Mouse (Mus musculus): Measurements from ENCODE around the gene Ptprq.

Ptprq gene

DNA sequence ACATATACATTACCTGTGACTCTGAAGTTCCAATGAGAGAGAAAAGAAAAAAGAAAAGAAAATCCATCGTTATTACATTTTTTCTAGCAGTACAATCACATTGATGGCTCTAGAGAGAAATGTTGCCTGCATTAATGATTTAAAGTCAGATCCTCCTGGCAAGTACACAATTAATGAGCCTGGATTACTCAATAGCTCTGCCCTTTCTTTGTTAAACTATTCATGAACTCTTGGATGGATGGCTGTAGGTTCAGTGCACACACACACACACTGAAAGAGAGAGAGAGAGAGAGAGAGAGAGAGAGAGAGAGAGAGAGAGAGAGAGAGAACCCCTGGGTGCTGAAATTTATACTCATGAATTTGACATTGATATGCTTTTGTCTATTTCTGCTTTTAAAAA, at the start of gene Ptprq:
Gene Ptprq (minus strand): TSS at position 246 of the 400 bp plus-strand sequence.
- DNase-seq, result no peak

DNA sequence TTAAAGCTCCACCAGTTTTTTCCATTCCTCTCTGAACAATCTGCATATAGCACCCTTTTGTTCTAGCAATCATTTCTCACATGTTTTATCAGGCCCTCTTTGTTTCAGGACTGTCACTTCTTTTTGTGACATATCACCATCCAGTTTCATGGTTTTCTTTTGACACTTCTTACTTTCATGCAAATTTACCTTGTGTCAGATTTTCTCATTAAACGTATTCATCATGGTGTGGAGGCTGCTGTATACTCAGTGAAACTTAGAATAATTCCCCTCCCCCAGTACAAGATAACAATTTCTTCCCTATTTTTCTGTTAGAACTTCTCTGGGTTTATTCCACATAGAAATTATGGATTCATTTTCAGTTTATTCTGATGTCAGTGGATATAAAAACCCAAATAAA, 39.8 kb upstream of the Ptprq start:
- DNase-seq, result no peak

DNA sequence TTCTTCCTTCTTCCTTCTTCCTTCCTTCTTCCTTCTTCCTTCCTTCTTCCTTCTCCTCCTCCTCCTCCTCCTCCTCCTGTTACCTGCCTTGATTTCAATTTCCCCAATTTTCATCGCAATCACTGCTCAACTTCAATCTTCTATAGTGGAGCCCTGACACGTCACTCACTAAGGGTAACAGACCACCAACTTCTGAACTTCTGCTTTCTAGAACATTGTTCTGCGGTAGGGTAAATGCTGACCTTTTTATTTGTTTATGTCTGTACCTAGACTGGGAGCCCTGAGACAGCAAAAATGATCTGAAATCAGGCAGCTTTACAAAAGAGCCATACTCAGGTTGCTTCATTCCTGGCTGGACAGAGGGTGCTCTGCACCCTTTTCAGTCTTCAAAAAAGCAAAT, 33.6 kb upstream of the Ptprq start:
- no peak for DNase-seq

DNA sequence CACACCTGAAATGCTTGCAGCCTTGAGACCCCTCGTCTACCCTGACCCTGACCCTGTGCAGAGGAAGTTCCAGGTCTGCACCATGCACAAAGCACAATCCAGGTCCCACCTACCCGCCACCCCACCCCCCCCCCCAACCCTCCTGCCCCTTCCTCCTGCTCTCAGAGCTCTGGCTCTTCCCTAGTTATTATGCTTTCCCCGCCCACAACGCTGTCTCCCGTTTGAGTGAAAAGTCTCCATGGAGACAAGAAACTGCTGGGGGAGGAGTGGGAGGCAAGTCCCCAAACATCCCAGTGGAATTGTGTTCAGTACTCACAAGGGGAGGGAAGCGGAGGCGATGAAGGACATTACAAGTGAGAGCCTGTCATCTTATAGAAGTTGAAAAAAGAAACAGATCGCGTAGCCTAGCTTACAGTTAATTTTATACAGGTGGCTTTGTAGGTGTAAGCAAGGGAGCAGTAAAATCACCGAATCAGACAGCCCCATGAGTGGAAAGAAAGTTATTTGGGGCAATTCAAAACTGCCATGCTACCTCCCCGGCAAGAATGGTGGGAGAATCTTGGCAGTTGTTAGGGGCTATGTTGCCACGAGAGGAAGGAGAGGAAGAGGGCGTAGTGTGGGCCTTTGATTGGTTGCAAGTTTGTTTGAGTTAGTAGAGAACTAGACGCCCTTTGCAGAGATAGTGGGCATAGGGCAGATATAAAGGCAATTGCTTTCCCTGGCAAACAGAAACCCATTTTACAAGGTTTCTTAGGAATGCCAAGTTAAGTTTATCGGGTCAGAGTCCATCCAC, 32.7 kb upstream of the Ptprq start:
- DNase-seq, result no peak

DNA sequence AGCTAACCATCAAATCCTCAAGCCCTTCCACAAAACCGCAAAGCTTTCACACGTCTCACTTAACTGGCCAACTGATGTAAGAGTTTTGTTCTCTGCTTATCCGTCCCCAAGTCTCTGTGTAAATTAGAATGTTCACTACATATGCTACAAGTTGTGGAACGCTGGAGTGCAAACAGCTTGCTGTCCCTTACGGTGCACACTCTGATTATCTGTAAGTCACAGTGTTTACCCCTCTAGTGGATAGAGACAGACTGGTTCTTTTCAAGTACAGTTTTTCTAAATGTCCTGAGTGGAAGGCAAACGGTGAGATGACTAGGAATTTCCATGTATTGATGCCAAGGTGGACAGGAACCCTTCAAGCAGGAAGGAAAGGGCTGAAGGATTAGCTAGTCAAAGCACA, 32.1 kb upstream of the Ptprq start:
- DNase-seq, result no peak

DNA sequence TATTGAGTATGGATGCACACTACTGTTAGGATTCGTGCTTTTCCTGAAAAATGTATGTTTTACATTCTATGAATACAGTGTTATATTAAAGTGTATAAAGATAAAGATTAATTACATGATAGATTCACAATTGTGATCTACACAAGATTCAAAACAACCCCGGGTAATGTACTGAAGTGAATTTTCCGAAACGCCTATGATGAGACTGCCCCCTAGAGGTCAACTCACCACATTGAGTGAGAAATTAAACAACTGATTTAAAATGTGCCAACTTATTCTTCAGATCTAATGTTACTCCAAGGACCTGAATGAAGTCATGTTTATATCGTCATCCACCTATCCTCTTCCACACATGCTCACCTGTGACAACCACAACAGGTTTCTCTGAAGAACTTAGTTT, 27.7 kb upstream of the Ptprq start:
- DNase-seq, result peak; percentile 47

DNA sequence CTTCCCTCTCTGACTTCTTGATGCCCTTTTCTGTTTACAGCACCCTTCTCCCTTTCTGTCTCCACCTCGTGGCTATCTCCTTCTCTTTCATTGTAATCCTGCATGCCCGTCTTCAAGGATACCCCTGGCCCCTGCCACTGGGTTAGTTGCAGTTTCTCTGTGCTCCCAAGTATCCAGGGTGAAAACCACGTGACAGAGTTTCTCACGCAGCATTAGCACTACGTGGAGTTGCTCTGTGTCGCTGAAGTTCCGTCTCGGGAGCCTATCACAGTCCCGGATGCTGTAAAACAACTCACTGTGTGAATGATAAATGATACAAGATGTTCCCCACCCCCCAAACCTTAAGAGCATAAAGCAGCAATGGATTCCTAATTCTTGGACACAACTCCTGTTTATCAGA, 26.9 kb upstream of the Ptprq start:
- peak; percentile 3 for DNase-seq

DNA sequence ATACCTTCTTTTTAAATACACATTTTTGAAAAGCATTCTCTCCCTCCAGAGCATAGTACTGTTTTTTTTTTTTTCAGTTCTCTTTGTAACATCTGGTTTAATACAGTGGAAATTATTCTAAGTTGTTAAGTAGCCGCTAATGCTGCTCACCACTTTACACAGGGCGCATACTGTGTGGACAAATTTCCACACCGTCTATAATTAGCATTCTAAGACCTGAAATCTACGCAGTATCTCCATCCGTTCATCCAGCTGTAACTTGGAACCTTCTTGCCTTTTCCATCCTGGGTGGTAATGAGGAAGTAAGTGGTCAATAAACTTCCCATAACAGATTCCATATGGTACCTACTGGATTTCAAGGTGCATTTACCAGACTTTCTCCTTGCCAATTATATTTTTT, 20.0 kb upstream of the Ptprq start:
- no peak for DNase-seq

DNA sequence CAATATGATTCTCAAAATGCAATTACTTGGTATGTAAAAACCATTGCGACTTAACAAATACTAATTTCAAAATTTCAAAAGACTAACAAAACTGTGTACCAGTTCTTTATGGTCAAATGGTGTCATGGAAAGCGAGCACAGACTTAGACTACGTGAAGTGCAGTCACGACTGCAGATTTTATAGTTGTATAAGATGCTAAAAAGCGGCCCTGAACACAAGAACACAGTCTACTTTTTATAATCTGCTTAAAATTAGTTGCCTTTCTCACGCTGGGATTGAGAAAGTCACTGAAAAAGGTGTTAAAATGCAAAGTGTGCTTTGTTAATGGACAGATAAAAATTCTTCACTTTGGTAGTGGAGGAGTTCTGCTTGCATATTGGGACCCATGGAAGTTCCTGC, 17.9 kb upstream of the Ptprq start:
- no peak for DNase-seq

DNA sequence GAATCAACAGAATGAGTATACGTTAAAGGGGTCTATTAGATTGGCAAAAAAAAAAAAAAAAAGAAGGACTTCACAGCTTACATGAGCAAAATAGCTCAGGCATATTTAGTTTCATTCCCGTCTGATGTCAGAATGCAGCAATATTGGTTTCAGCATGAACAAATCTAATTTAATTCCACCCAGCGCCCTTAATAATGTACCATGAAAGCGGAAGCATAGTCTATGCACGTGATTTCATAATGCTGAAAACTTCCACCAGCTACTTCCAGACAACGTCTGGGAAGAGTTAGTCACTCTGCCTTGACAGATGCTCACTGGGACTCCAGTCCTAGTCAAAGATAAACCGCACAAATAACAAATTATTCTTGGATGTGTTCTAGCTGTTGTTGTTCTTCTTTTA, 15.6 kb upstream of the Ptprq start:
- DNase-seq, result no peak

DNA sequence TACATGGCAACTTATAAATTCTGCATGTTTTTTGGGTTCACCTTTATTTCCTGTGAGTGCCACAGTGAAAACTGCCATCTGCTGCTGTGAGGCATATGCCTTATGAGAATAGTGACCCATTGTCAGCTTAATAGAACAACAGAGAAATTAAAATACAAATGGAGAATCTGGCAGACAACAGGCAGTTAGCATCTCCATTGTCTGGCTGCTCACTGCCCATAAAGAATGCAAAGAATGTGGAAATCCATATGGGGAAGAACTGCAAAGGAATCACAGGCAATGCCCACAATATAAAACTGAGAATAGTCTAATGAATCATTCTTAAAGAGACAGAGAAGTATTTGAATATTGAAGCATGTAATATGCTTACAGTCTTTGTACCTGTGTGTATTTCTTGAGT, 14.5 kb upstream of the Ptprq start:
- DNase-seq, result no peak

DNA sequence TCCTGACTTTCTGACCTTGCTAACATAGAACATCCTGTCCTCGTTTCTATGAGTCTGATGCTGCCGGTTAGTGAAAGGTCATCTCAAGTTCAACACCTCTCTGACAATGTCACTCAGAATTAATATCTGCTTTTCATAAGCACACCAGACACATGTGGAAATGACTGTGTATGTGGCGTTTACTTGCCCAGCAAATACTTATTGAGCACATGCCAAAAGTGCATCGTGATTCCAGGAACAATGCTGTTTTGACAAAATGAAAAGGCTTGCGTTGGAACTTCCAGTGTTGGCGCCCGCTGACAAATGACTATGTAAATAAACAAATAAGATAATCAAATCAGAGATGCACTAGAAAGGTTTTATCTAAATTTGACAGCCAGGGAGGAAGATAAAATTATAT, 5.8 kb upstream of the Ptprq start:
- DNase-seq, result peak; percentile 14

DNA sequence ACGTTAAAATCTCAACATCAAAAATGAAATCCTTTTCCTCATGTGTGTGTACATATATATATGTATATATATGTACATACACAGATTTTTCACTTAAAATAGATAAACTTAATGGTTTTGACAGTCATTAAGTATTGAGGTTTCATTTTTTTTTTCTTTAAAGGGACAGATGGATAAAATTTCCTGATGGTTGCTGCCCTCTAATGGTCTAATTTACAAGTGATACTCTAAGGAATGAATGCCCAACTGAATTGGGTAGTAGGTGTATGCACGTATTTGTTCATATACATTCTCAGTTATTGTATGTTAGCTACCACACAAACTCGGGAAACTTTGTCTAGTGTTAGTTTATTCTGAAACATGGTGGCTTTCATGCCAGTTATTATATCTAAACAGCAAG, 15.4 kb downstream of the Ptprq start:
- no peak for DNase-seq

DNA sequence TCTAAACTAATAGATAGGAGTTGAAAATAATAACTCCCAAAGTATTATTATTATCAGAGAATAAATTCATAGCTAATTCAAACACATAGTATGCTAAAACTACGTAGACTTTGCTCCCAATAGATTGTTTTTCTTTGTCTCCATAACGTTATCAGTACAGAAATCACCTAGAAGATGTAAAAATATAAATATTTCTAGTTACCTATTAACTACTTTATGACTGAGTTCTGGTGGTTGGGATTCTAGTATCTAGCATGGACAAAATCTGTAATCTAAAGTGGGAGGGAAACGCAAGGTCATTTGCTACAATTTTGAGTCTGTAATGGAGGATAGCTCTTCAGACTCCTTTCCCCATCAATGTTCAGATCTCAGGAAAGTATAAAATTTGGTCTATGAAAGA, 18.9 kb downstream of the Ptprq start:
- DNase-seq, result no peak

DNA sequence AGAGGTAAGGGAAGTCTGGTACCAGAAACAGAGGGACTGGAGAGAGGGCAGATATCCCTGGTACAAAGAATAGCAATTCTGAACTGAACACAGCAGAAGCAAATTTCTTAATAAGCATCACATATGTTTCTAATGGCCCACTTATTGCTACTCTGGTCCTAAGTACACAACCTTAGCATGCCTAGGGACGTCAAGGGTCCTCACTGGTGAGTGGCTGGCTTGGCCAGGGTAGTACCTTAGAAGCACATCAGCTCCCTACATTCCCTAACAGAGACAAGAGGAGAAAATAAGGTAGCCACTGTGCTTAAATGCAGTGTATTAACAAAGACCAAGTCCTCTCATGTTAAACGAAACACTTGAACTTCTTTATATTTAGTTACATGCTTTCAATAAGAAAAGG, 21.1 kb downstream of the Ptprq start:
- no peak for DNase-seq

DNA sequence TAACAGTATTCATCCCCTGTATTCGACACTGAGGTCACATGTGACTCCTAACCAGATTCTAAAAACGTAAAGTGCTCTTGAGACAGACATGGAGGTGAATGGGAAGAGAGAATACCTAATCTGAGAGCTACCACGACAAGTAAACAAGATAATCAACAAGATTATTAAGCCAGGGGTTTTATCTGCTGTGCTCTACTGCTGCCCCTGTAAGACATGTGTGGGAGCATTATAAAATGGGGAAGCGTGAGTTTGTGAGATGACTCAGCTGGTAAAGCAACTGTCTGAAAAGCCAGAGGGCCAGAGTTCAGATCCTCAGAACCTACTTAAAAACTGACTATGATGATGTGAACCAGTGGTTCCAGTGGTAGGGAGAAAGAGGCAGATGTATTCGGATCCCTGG, 22.7 kb downstream of the Ptprq start:
- DNase-seq, result no peak

DNA sequence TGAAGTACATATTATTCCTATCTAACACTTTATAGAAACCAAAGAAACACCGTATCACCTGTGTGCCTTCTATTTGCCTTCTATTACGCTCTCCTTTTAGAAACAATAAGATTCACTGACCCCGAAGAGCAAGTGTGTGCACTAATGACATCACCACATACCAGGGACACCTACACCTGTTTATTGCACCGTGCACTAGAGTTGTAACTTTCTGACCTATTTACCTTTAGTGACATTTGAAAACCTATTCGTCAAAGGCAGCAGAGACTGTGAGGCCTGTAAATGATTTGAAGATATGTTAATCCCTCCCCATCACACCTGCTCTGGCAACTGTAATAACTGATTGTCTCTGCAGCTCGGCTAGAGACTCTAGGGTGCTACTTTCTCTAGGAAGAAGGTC, 32.5 kb downstream of the Ptprq start:
- no peak for DNase-seq

DNA sequence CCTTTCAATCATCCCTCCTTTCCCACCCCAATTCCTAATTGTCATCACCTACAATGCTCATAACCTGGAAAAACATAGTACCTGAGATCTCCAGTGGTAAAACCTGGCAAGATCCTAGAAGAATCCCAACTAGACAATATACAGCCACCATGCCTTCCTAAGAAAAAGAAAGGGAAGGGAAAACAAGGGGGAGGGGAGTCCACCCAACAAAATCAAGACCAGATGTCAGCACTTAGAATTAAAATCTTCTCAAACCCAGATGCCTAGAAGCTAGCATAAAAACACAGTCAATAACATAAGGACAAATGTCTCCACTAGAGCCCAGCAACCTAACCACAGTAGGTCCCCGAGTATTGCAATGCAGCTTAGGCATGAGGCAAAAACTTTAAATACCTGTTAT, 43.9 kb downstream of the Ptprq start:
- DNase-seq, result no peak

DNA sequence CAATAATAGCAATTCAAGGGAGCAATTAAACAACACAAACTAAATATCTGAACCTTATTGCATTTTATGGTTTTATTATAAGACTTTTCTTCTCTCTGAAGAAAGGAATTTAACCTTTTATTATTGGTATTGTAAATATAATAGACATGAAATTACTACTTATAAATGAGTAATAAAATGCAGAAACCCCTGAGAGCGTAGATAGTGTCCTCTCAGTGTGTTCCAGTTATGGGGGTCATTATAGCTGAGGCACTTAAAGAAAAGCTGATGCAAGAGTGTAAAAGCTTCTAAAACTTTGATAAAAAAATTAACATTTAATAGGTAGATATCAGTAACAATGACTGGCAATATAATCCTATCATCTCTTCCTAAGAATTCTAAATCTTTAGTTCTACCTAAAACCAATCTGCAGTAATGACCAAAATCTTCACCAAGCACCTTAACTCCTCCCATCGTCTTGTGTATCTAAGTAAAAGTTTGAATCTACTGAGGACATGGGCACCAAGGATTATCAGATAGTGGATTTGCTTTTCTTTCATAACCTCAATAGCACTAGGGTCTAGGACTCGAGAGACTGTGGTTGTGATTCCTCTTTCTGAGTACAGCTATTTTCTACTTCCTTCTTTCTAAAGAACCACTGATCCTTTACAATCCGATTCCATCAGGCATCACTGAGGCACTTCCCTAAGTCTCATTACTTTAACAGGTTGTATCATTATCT, 51.3 kb downstream of the Ptprq start:
- no peak for DNase-seq

DNA sequence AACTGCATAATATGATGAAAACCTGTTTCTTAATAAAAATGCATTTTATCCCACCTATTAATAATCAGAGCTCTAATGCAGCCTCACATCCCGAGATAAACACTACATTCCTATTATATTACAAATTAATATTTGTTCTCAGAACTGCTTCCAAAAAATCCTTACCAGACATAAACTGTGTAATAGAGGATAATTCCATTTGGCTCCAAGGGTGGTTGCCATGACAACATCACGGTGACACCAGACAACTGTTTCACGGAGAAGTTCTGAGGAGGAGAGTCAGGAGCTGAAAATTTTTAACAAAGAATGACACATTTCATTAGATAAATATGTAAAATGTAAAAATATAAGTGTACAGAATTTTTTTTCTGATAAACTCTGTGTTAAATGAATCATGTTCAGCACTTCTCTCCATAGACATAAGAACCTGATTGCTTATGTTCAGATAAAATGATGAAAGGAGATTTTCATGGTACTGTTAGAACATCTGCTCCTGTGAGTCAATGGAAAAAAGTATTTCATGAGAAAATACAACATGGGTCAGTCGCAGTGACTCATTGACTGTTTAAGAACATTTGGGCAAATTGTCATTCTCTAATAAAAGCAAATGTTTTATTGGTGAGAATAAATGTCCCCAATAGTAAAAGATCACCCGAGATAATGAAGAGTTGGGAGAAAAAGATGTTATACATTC, 57.3 kb downstream of the Ptprq start:
- DNase-seq, result peak; percentile 67

DNA sequence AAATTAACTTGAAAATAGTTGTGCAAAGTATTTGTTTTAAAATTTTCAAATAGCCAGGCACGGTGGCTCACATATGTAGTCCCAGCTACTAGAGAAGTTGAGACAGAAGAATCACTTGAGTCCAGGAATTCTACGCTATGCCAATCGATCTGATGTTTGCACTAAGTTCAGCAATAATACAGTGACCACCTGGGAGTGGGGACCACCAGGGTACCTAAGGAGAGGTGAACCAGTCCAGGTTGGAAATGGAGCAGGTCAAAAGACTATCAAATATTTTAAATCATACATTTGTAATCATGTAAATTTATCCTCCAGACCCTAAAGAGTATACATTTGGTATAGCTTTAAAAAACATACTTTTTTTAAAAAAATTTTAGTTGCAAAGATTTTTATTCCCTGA, 57.9 kb downstream of the Ptprq start:
- no peak for DNase-seq

DNA sequence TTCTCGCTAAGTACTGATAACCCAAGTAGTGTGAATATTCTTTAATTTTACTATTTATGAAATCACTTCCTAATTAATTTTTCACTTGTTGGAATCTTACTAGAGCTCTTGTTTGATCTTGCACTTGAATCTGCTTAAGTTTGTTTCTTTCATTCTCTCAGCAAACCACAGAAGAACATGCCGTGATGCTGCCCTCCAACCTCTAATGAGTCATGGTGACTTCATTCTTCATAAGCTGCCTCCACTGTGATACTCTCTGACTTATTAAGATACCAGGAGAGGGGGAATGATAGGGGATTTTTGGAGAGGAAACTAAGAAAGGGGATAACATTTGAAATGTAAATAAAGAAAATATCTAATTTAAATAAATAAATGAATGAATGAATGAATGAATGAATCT, 60.7 kb downstream of the Ptprq start:
- DNase-seq, result no peak

DNA sequence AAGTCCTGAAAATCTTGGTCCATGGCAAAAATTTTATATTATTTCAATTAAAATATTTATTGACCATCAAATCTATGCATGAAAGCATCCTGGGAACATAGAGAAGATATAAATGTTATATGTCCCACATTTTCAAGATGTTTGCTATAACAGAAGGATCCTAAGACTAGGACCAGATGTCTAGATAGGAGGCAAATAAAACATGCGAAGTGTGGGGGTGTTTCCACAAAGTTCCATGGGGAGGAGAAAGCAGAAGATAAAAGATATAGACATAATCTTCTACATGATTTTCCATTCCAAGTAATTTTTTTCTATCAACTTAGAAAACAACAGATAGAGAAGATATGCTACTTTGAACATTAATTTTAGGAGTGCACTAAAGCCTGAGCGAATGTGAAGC, 70.2 kb downstream of the Ptprq start:
- no peak for DNase-seq

DNA sequence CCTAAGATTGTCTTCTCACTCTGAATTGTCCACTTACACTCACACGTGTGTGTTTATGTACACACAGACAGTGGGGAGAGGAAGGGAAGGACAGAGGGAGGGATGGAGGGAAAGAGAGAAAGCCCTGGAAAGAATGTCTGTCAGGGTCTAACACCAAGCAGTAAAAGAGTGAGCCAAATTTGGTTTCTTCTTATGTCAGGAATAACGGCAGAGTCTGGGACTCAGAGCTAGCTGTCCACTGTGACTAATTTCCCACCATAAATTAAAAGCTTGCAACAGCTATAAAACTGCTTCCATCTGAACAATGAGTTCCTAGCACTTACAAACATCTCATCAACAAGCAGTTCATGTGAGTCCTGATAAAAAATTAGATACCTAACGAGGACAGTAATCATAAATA, 91.7 kb downstream of the Ptprq start:
- no peak for DNase-seq

All from lung, postnatal 14 days (tissue).